Mouse (Mus musculus) heart, embryonic 11.5 days (tissue): Measurements from ENCODE around the gene Gm6583. TPM values are rescaled to one million over a fixed set of nuclear protein-coding genes. Genes with fewer than 3 reads are reported as not detected.
"Not testable (repeated sequence)": the region's sequence is repeated elsewhere in the genome, so short reads cannot be mapped to it uniquely, and the experiment has no call there.

Source experiments
- ATAC-seq: fragments of 200-750 bp; cut with Nextera tagmentation; replicated peaks from 2 replicates; pipeline ENCODE4 v1.8.0; 2017; ENCODE audit warnings: moderate library complexity; ENCODE audit not compliant: insufficient number of reproducible peaks, low FRiP score, low TSS enrichment
- H3K27ac ChIP-seq: fragments of 300-500 bp; sonication (generic); 2 replicates; pipeline ENCODE4 v1.5.1; 2014; ENCODE audit warnings: mild to moderate bottlenecking, low read depth, low read length
- H3K27me3 ChIP-seq: fragments of 300-500 bp; sonication (generic); 2 replicates; pipeline ENCODE4 v1.6.1; 2014; ENCODE audit warnings: mild to moderate bottlenecking, low read length, mixed read lengths; ENCODE audit not compliant: control insufficient read depth, insufficient read depth
- H3K36me3 ChIP-seq: fragments of 300-500 bp; sonication (generic); 2 replicates; pipeline ENCODE4 v1.6.1; 2014; ENCODE audit warnings: mild to moderate bottlenecking, low read length, moderate library complexity, mixed read lengths; ENCODE audit not compliant: control insufficient read depth, insufficient read depth
- H3K4me1 ChIP-seq: fragments of 300-500 bp; sonication (generic); 2 replicates; pipeline ENCODE4 v1.6.1; 2014; ENCODE audit warnings: low read length; ENCODE audit not compliant: control insufficient read depth, insufficient read depth
- H3K4me2 ChIP-seq: fragments of 300-500 bp; sonication (generic); 2 replicates; pipeline ENCODE4 v1.6.1; 2014; ENCODE audit warnings: mild to moderate bottlenecking, moderate library complexity
- H3K4me3 ChIP-seq: fragments of 300-500 bp; sonication (generic); 2 replicates; pipeline ENCODE4 v1.5.1; 2014; ENCODE audit warnings: low read depth, low read length
- H3K9ac ChIP-seq: fragments of 300-500 bp; sonication (generic); 2 replicates; pipeline ENCODE4 v1.6.1; 2014; ENCODE audit warnings: mild to moderate bottlenecking, low read depth, low read length, moderate library complexity
- H3K9me3 ChIP-seq: fragments of 300-500 bp; sonication (generic); replicated peaks from 2 replicates; pipeline ENCODE4 v1.6.1; 2016; ENCODE audit warnings: low read length; ENCODE audit not compliant: control insufficient read depth
- WGBS: fragments of 180-500 bp; shearing (Covaris S2); extraction: QIAGEN DNeasy Blood & Tissue Kit; methylation state at CpG from one replicate; pipeline ENCODE4 v1.1.7; 2014; ENCODE audit not compliant: insufficient replicate concordance; 5-methylcytosine and 5-hydroxymethylcytosine counted together
- polyA plus RNA-seq: library from polyadenylated mRNA; unstranded; fragments of >200 nt; fragmentation: Nextera tagmentation; extraction: Ambion mirVana; gene quantifications from 2 replicates; pipeline ENCODE4 v1.2.1, GENCODE M21; 2014

The Gm6583 gene
- polyA plus RNA-seq, 1 experiment from 2014 or later: 0.40 TPM

DNA sequence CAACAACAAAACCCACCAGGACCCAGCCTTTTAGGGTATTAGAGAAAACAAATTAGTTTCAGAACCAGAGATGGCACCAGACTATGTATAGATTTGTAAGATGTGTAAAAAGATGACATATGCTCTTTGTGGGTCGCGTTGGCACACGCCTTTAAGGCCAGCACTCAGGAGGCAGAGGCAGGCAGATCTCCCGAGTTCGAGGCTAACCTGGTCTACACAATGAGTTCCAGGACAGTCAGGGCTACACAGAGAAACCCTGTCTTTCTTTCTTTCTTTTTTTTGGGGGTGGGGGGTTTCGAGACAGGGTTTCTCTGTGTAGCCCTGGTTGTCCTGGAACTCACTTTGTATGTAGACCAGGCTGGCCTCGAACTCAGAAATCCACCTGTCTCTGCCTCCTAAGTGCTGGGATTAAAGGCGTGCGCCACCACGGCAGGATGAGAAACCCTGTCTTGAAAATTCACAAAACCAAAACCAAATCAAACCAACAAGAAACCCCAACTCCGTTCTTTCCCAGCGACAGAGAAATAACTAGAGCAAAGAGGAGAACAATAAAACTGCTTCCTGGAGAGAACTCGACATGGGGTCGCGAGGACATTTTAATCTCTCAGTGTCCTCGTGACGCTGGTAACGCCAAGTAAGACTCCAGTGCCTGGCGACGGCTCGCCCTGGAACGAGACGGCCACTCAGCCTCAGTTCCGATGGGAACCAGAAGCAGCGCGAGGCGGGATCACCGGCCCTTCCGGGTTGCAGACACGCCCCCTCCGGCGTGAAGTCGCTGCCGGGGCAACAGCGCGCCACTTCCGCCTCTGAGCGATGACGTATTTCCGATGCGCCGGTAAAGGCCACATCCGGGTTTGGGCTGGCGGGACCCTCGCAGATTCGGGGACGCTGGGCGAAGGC lies 30.0 kb downstream of the Gm6583 start, which contains the start of gene Tfip11:
TSS of gene Tfip11 (plus strand) at position 813 of the 900 bp plus-strand sequence.
- peak within 1 kb of the TSS; percentile 80 for H3K9ac ChIP-seq
- ATAC-seq: peak; percentile 81

GRCm38 (mm10) chr5:112324637-112325545 lies 30.9 kb downstream of the Gm6583 start:
- peak; percentile 68; the same call in 1 of the 2 replicates for ATAC-seq
- Histone ChIP-seq H3K4me2 (peak overlapping the region; percentile 68), H3K9me3 (no peaks in the 10 kb centered on the region), H3K9ac (peak overlapping the region; percentile 58; the same call in 1 of the 2 replicates), H3K36me3 (peaks cover 8% of the 10 kb centered on the region), H3K27me3 (no peaks in the 10 kb centered on the region), H3K27ac (peak overlapping the region; percentile 71), H3K4me1 (peaks cover 5% of the 10 kb centered on the region; the same call in 1 of the 2 replicates), H3K4me3 (peak overlapping the region; percentile 24)
- WGBS: 21% methylated on average over 24 of the region's 24 CpGs

More for the DNA sequence above, 30.0 kb downstream of the Gm6583 start, which contains the start of gene Tfip11:
- peak within 1 kb of the TSS; percentile 94 for H3K4me3 ChIP-seq
- peaks cover 5% of the 10 kb centered on the region; the same call in 1 of the 2 replicates for H3K4me1 ChIP-seq
- H3K27me3 ChIP-seq: no peaks in the 10 kb centered on the region
- peak within 1 kb of the TSS; percentile 71 for H3K27ac ChIP-seq
- H3K4me2 ChIP-seq: peak within 1 kb of the TSS; percentile 69
- peaks cover 14% of the 10 kb centered on the region for H3K36me3 ChIP-seq
- 7% methylated on average over 48 of the region's 48 CpGs for WGBS
- H3K9me3 ChIP-seq: no peaks in the 10 kb centered on the region

DNA sequence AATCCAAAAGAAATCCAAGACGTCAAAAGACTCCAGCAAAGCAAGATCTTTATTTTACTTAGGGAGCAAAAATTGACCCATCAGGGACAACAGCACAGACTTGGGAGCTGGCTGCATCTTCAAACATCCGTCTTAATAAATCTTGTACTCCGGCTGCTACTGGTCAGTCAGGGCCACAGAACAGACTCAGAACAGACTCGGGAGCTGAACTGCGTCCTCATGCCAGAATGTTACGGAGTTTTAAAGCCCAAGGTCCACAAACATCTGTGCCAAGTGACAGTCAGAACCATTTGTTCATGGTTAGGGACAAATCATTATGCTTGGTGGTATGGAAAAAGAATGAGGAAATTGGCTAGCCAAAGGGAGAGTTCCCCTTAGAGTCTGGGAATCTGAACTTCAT lies 32.6 kb downstream of the Gm6583 start:
- no peak for ATAC-seq
- Histone ChIP-seq H3K27me3 (no peaks in the 10 kb centered on the region), H3K4me1 (peaks cover 5% of the 10 kb centered on the region; the same call in 1 of the 2 replicates), H3K4me2 (no peak overlapping the region), H3K9me3 (no peaks in the 10 kb centered on the region), H3K9ac (no peak overlapping the region), H3K4me3 (no peak overlapping the region), H3K36me3 (no peaks in the 10 kb centered on the region), H3K27ac (no peak overlapping the region)
- 83% methylated on average over 6 of the region's 6 CpGs for WGBS

DNA sequence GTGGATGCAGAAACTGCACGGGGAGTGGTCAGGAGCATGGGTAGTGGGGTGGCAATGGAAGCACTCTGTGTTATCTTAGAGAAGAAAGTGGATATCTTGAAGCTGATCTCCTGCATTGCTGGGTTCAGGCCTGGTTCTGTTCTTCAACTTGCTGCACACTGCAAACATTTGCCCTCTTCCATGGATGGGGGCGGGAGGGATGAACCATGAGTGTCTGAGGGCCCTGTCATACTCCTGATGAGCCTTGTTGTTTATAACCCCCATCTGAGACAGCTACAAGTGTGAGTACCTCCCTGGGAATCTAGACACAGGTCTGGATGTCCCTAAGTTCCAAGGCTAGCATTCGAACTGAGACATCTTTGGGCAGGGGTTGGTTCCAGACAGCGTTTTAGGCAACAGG lies 34.5 kb downstream of the Gm6583 start:
- no peak overlapping the region for H3K27ac ChIP-seq
- H3K9ac ChIP-seq: no peak overlapping the region
- peaks cover 3% of the 10 kb centered on the region; the same call in 1 of the 2 replicates for H3K4me1 ChIP-seq
- 69% methylated on average over 4 of the region's 4 CpGs for WGBS
- H3K27me3 ChIP-seq: no peaks in the 10 kb centered on the region
- H3K36me3 ChIP-seq: no peaks in the 10 kb centered on the region
- H3K4me2 ChIP-seq: no peak overlapping the region
- no peaks in the 10 kb centered on the region for H3K9me3 ChIP-seq
- no peak overlapping the region for H3K4me3 ChIP-seq
- ATAC-seq: no peak

- Histone ChIP-seq H3K4me1 (peaks cover 3% of the 10 kb centered on the region; the same call in 1 of the 2 replicates), H3K9me3 (no peaks in the 10 kb centered on the region), H3K36me3 (no peaks in the 10 kb centered on the region), H3K9ac (no peak overlapping the region), H3K4me2 (no peak overlapping the region), H3K27me3 (no peaks in the 10 kb centered on the region), H3K27ac (no peak overlapping the region), H3K4me3 (no peak overlapping the region)
- 63% methylated on average over 6 of the region's 6 CpGs for WGBS
- no peak for ATAC-seq
Observed at GRCm38 (mm10) chr5:112320936-112321335, 34.9 kb downstream of the Gm6583 start.

- no peak overlapping the region for H3K4me2 ChIP-seq
- no peak overlapping the region for H3K27ac ChIP-seq
- H3K4me3 ChIP-seq: no peak overlapping the region
- WGBS: 70% methylated on average over 5 of the region's 5 CpGs
- no peak overlapping the region for H3K9ac ChIP-seq
- no peaks in the 10 kb centered on the region for H3K27me3 ChIP-seq
- no peaks in the 10 kb centered on the region for H3K9me3 ChIP-seq
- no peak for ATAC-seq
- H3K4me1 ChIP-seq: peaks cover 3% of the 10 kb centered on the region; the same call in 1 of the 2 replicates
- H3K36me3 ChIP-seq: no peaks in the 10 kb centered on the region
Observed at GRCm38 (mm10) chr5:112320379-112320778, 35.5 kb downstream of the Gm6583 start.

GRCm38 (mm10) chr5:112319343-112319742 lies 36.5 kb downstream of the Gm6583 start:
- H3K27me3 ChIP-seq, H3K27ac ChIP-seq, H3K4me3 ChIP-seq, H3K36me3 ChIP-seq, H3K9ac ChIP-seq, H3K9me3 ChIP-seq, H3K4me1 ChIP-seq, H3K4me2 ChIP-seq: not testable (repeated sequence)
- ATAC-seq: peak; percentile 56; the same call in 1 of the 2 replicates
- 51% methylated on average over 2 of the region's 2 CpGs for WGBS

DNA sequence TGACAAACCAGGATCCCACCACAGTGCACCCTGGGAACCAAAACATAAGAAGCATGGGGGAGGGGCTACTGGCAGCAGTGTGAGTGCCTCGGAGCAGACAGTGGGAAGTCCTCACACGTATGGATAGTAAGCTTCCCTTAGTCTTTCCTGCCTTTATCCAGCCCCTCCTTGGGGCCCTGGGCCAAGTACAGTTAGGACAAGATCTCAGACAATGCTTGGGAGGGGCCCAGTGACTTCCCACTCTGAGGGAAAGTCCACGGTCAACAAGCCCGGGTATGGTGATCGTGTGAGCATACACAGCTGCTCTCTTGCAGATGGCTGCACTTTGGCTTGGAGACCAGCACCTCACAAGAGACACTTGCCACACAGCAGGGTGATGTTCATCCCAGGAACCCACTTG lies 38.5 kb downstream of the Gm6583 start:
- 0 out of 2 replicates have a peak, but pooled peaks cover 5% of the 10 kb centered on the region for H3K4me1 ChIP-seq
- no peak overlapping the region for H3K4me2 ChIP-seq
- peak; percentile 50; the same call in 1 of the 2 replicates for ATAC-seq
- H3K27ac ChIP-seq: no peak overlapping the region
- no peak overlapping the region for H3K9ac ChIP-seq
- H3K36me3 ChIP-seq: 0 out of 2 replicates have a peak, but pooled peaks cover 5% of the 10 kb centered on the region
- no peak overlapping the region for H3K4me3 ChIP-seq
- no peaks in the 10 kb centered on the region for H3K27me3 ChIP-seq
- 46% methylated on average over 5 of the region's 5 CpGs for WGBS
- no peaks in the 10 kb centered on the region for H3K9me3 ChIP-seq
